Mouse (Mus musculus): ENCODE measurements around the gene Gm12695. TPM values are rescaled to one million over a fixed set of nuclear protein-coding genes. Genes with fewer than 3 reads are reported as not detected.

Gene Gm12695
- polyA plus RNA-seq, 1 experiment from 2014 or later: 0.32 TPM

DNA sequence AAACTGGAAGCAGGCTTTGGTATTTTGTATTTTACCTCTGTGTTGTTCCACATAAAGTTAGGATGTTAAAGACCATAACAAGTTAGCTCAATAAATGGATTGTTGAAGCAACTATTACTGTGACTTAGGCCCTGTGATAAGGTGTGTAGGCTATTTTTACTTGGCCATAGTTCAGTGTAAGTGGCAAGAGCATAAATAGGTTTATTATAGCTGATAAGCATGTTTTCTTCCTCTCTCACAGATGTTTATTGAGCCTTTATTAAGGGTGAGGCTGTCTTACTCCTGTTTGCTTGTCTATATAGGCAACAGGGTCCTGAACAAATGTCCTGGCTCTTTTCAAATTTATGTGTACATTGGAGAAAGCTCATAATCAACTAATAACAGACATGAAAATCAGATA, 104.0 kb downstream of the Gm12695 start:
- H3K36me3 ChIP-seq (ENCODE audit: control insufficient read depth, insufficient read depth, low read length): no peaks in the 10 kb centered on the region
- no peak overlapping the region for H3K4me2 ChIP-seq (ENCODE audit: low read depth, low read length)
- H3K27ac ChIP-seq (replicated peaks; ENCODE audit: low read depth, low read length): no peak overlapping the region
- no peak overlapping the region for H3K4me3 ChIP-seq (ENCODE audit: low read depth, low read length)
- no peaks in the 10 kb centered on the region for H3K9me3 ChIP-seq (ENCODE audit: control insufficient read depth, low read length)
- no peaks in the 10 kb centered on the region for H3K27me3 ChIP-seq (replicated peaks; ENCODE audit: control insufficient read depth, insufficient read depth, low read length)
- DNase-seq (ENCODE audit: low spot score): no peak
- peaks cover 4% of the 10 kb centered on the region; the same call in 1 of the 2 replicates for H3K4me1 ChIP-seq (ENCODE audit: control insufficient read depth, insufficient read depth, low read length)
- ATAC-seq (ENCODE audit: low read depth): no peak
- H3K9ac ChIP-seq (ENCODE audit: low read depth, low read length): no peak overlapping the region

DNA sequence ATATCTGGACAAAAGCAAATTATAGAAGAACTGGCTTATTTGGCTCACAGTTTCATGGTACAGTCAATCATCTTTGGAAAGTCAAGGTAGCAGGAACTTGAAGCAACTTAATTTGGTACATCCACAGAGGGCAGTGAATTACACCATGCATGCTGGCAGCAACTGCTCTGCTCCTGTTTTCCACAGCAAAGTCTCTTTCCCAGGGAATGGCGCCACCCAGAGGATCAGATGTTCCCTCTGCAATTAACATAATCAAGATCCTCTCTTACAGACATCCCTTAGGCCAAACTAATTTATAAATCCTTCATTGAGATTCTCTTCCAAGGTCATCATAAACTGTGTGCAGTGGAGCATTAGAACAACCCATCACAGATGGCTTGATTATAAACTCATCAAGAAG, 104.8 kb downstream of the Gm12695 start:
- Histone ChIP-seq H3K4me1 (ENCODE audit: control insufficient read depth, insufficient read depth, low read length) (peaks cover 4% of the 10 kb centered on the region; the same call in 1 of the 2 replicates), H3K27ac (replicated peaks; ENCODE audit: low read depth, low read length) (no peak overlapping the region), H3K4me3 (ENCODE audit: low read depth, low read length) (no peak overlapping the region), H3K9me3 (ENCODE audit: control insufficient read depth, low read length) (no peaks in the 10 kb centered on the region), H3K36me3 (ENCODE audit: control insufficient read depth, insufficient read depth, low read length) (no peaks in the 10 kb centered on the region), H3K4me2 (ENCODE audit: low read depth, low read length) (no peak overlapping the region), H3K27me3 (replicated peaks; ENCODE audit: control insufficient read depth, insufficient read depth, low read length) (no peaks in the 10 kb centered on the region), H3K9ac (ENCODE audit: low read depth, low read length) (no peak overlapping the region)
- DNase-seq (ENCODE audit: low spot score) (no peak), ATAC-seq (ENCODE audit: low read depth) (no peak)
- WGBS: 21% methylated on average over 1 of the region's 1 CpGs

Other genes starting within 250 kb of the Gm12695 start
- gene Cyp2j6, start 231.5 kb downstream of the Gm12695 start, polyA plus RNA-seq (2014; fragmentation: Nextera tagmentation; extraction: Ambion mirVana): 7.3 and 8.9 TPM in 2 replicates
- gene Cyp2j9, start 193.6 kb downstream of the Gm12695 start, polyA plus RNA-seq (2014; fragmentation: Nextera tagmentation; extraction: Ambion mirVana): 3.3 TPM in 2 replicates
- gene Cyp2j5, start 121.0 kb downstream of the Gm12695 start, polyA plus RNA-seq (2014; fragmentation: Nextera tagmentation; extraction: Ambion mirVana): not detected in 2 replicates

Measured in embryonic facial prominence, embryonic 14.5 days (tissue).